Mouse (Mus musculus) liver, adult 2 months (tissue): ENCODE measurements at regions not wholly inside any gene's neighbourhood (a gene's known extent, or its start where the extent isn't known, plus 50 kb on each side); places are given as distances from the start of the nearest gene placed in this dataset.

Source experiments
- CTCF ChIP-seq: fragments of 200-500 bp; IDR thresholded peaks from 2 replicates; pipeline ENCODE4 v1.5.1; 2011; ENCODE audit warnings: low read depth, low read length, control low read depth
- POLR2A ChIP-seq: fragments of 200-500 bp; IDR thresholded peaks from 2 replicates; pipeline ENCODE4 v1.6.1; 2011; ENCODE audit warnings: low read length, control low read depth; ENCODE audit not compliant: insufficient read depth; ENCODE audit errors: extremely low read depth

DNA sequence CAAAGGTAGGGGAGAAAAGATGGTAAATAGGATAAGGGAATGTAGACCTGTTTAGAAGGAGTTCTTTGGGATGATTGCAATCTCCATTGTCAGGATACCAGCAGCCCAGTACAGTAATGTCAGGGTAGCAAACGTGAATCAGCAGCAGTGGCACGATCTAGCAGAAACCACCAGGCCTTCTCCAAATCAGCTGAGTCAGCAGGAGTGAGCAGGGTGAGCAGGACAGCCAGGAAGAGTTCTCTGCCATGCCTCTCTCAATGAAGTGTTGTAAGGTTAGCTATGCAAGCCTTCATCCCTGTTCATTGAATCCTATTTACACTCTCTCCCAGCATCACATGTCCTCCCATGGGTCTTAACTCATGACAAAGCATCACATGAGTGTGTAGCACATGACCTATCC, 135.5 kb downstream of the Atp23 start:
- TF ChIP-seq CTCF (no peak), POLR2A (no peak)
